Mouse (Mus musculus): ENCODE results near the gene Ube2c. TPM values are rescaled to one million over a fixed set of nuclear protein-coding genes. Genes with fewer than 3 reads are reported as not detected.

Gene Ube2c
- polyA plus RNA-seq, 1 experiment from 2014 or later = 449 TPM

- Histone ChIP-seq H3K4me2 (replicated peaks; ENCODE audit: low read depth, low read length) (no peak overlapping the region), H3K4me3 (ENCODE audit: low read length) (no peak overlapping the region), H3K4me1 (ENCODE audit: insufficient read depth, low read length) (peaks cover 14% of the 10 kb centered on the region), H3K27ac (ENCODE audit: low read length) (no peak overlapping the region), H3K36me3 (ENCODE audit: insufficient read depth, low read length) (peaks cover 27% of the 10 kb centered on the region), H3K9me3 (ENCODE audit: low read length) (no peaks in the 10 kb centered on the region), H3K9ac (replicated peaks; ENCODE audit: low read length) (no peak overlapping the region), H3K27me3 (ENCODE audit: insufficient read depth, low read length) (no peaks in the 10 kb centered on the region)
- ATAC-seq (ENCODE audit: low FRiP score, low TSS enrichment) = no peak
- 94% methylated on average over 17 of the region's 17 CpGs for WGBS
Measured at GRCm38 (mm10) chr2:164825521-164825920, 55.8 kb downstream of the Ube2c start.

- 88% methylated on average over 16 of the region's 16 CpGs for WGBS
- no peak overlapping the region for H3K27ac ChIP-seq (ENCODE audit: low read length)
- H3K9ac ChIP-seq (replicated peaks; ENCODE audit: low read length) = no peak overlapping the region
- H3K4me2 ChIP-seq (replicated peaks; ENCODE audit: low read depth, low read length) = no peak overlapping the region
- ATAC-seq (ENCODE audit: low FRiP score, low TSS enrichment) = no peak
- H3K4me3 ChIP-seq (ENCODE audit: low read length) = no peak overlapping the region
- no peaks in the 10 kb centered on the region for H3K9me3 ChIP-seq (ENCODE audit: low read length)
- H3K4me1 ChIP-seq (ENCODE audit: insufficient read depth, low read length) = peaks cover 12% of the 10 kb centered on the region
- no peaks in the 10 kb centered on the region for H3K27me3 ChIP-seq (ENCODE audit: insufficient read depth, low read length)
- H3K36me3 ChIP-seq (ENCODE audit: insufficient read depth, low read length) = peaks cover 27% of the 10 kb centered on the region
Measured at GRCm38 (mm10) chr2:164827146-164827850, 57.6 kb downstream of the Ube2c start.

Other genes starting within 250 kb of the Ube2c start
- 399 and 441 TPM in 2 replicates for gene Wfdc2, start 207.5 kb upstream of the Ube2c start, polyA plus RNA-seq (2015; fragmentation: Nextera tagmentation; extraction: Ambion mirVana)
- gene Spint3, start 196.4 kb upstream of the Ube2c start, polyA plus RNA-seq (2015; fragmentation: Nextera tagmentation; extraction: Ambion mirVana) = not detected in 2 replicates
- not detected in 2 replicates for gene Wfdc6a, start 184.5 kb upstream of the Ube2c start, polyA plus RNA-seq (2015; fragmentation: Nextera tagmentation; extraction: Ambion mirVana)
- not detected in 2 replicates for gene Eppin, start 176.3 kb upstream of the Ube2c start, polyA plus RNA-seq (2015; fragmentation: Nextera tagmentation; extraction: Ambion mirVana)
- gene Wfdc6b, start 156.4 kb upstream of the Ube2c start, polyA plus RNA-seq (2015; fragmentation: Nextera tagmentation; extraction: Ambion mirVana) = not detected in 2 replicates
- gene Wfdc8, start 156.3 kb upstream of the Ube2c start, polyA plus RNA-seq (2015; fragmentation: Nextera tagmentation; extraction: Ambion mirVana) = not detected in 2 replicates
- not detected in 2 replicates for gene Wfdc16, start 131.1 kb upstream of the Ube2c start, polyA plus RNA-seq (2015; fragmentation: Nextera tagmentation; extraction: Ambion mirVana)
- gene Wfdc10, start 113.9 kb upstream of the Ube2c start, polyA plus RNA-seq (2015; fragmentation: Nextera tagmentation; extraction: Ambion mirVana) = not detected in 2 replicates
- gene Wfdc9, start 113.3 kb upstream of the Ube2c start, polyA plus RNA-seq (2015; fragmentation: Nextera tagmentation; extraction: Ambion mirVana) = not detected in 2 replicates
- not detected in 2 replicates for gene Wfdc11, start 95.8 kb upstream of the Ube2c start, polyA plus RNA-seq (2015; fragmentation: Nextera tagmentation; extraction: Ambion mirVana)
- 0.97 and 1.3 TPM in 2 replicates for gene Wfdc13, start 84.8 kb upstream of the Ube2c start, polyA plus RNA-seq (2015; fragmentation: Nextera tagmentation; extraction: Ambion mirVana)
- gene Spint4, start 71.4 kb upstream of the Ube2c start, polyA plus RNA-seq (2015; fragmentation: Nextera tagmentation; extraction: Ambion mirVana) = 0.49 and 1.2 TPM in 2 replicates
- gene Spint5, start 54.6 kb upstream of the Ube2c start, polyA plus RNA-seq (2015; fragmentation: Nextera tagmentation; extraction: Ambion mirVana) = not detected in 2 replicates
- 1.1 and 1.2 TPM in 2 replicates for gene Wfdc3, start 24.0 kb upstream of the Ube2c start, polyA plus RNA-seq (2015; fragmentation: Nextera tagmentation; extraction: Ambion mirVana)
- gene Dnttip1, start 23.9 kb upstream of the Ube2c start, polyA plus RNA-seq (2015; fragmentation: Nextera tagmentation; extraction: Ambion mirVana) = 73.3 and 74.2 TPM in 2 replicates
- gene Tnnc2, start 10.1 kb downstream of the Ube2c start, polyA plus RNA-seq (2015; fragmentation: Nextera tagmentation; extraction: Ambion mirVana) = 21.0 and 22.3 TPM in 2 replicates
- gene Snx21, start 15.9 kb downstream of the Ube2c start, polyA plus RNA-seq (2015; fragmentation: Nextera tagmentation; extraction: Ambion mirVana) = 22.7 and 25.2 TPM in 2 replicates
- 27.3 and 30.8 TPM in 2 replicates for gene Acot8, start 35.0 kb downstream of the Ube2c start, polyA plus RNA-seq (2015; fragmentation: Nextera tagmentation; extraction: Ambion mirVana)
- 10.6 and 11.9 TPM in 2 replicates for gene Zswim3, start 35.2 kb downstream of the Ube2c start, polyA plus RNA-seq (2015; fragmentation: Nextera tagmentation; extraction: Ambion mirVana)
- gene Zswim1, start 52.8 kb downstream of the Ube2c start, polyA plus RNA-seq (2015; fragmentation: Nextera tagmentation; extraction: Ambion mirVana) = 21.7 and 22.3 TPM in 2 replicates
- not detected in 2 replicates for gene Spata25, start 58.6 kb downstream of the Ube2c start, polyA plus RNA-seq (2015; fragmentation: Nextera tagmentation; extraction: Ambion mirVana)
- 206 and 211 TPM in 2 replicates for gene Ctsa, start 63.0 kb downstream of the Ube2c start, polyA plus RNA-seq (2015; fragmentation: Nextera tagmentation; extraction: Ambion mirVana)
- gene Neurl2, start 63.6 kb downstream of the Ube2c start, polyA plus RNA-seq (2015; fragmentation: Nextera tagmentation; extraction: Ambion mirVana) = 8.8 and 9.0 TPM in 2 replicates
- gene Pltp, start 87.8 kb downstream of the Ube2c start, polyA plus RNA-seq (2015; fragmentation: Nextera tagmentation; extraction: Ambion mirVana) = 44.8 and 47.5 TPM in 2 replicates
- gene Pcif1, start 109.4 kb downstream of the Ube2c start, polyA plus RNA-seq (2015; fragmentation: Nextera tagmentation; extraction: Ambion mirVana) = 74.9 and 79.7 TPM in 2 replicates
- 15.1 and 16.2 TPM in 2 replicates for gene Zfp335, start 141.9 kb downstream of the Ube2c start, polyA plus RNA-seq (2015; fragmentation: Nextera tagmentation; extraction: Ambion mirVana)
- 2.5 and 3.2 TPM in 2 replicates for gene Mmp9, start 170.9 kb downstream of the Ube2c start, polyA plus RNA-seq (2015; fragmentation: Nextera tagmentation; extraction: Ambion mirVana)
- 0.85 and 0.94 TPM in 2 replicates for gene Slc12a5, start 190.9 kb downstream of the Ube2c start, polyA plus RNA-seq (2015; fragmentation: Nextera tagmentation; extraction: Ambion mirVana)